Mouse (Mus musculus) MEL (cell line): ENCODE data around the gene Itpr2. TPM values are rescaled to one million over a fixed set of nuclear protein-coding genes. Genes with fewer than 3 reads are reported as not detected.

Experiments
- DNase-seq: peaks from one replicate; pipeline ENCODE4 v3.0.0; 2011; ENCODE audit warnings: low read depth, low spot score
- H3K27ac ChIP-seq: 2 replicates; pipeline ENCODE4 v1.5.1; 2012; ENCODE audit warnings: low read depth, mild to moderate bottlenecking, control low read depth, low read length, moderate library complexity; ENCODE audit not compliant: control insufficient read depth
- H3K27me3 ChIP-seq, 2 experiments: fragments of 150-350 bp in 1 of 2; sonication (generic) in 1 of 2; 2 replicates each; pipeline ENCODE4 v1.6.1; 2012; ENCODE audit warnings: low read length in 2 of 2, mild to moderate bottlenecking in 2 of 2, improper control_type of control experiment in 1 of 2, moderate library complexity in 1 of 2; ENCODE audit not compliant: insufficient read depth in 2 of 2, control insufficient read depth in 1 of 2
- H3K36me3 ChIP-seq, 2 experiments: 2 replicates each; pipeline ENCODE4 v1.6.1; 2012 to 2014; ENCODE audit warnings: low read length in 2 of 2, improper control_type of control experiment in 1 of 2, inconsistent platforms in 1 of 2, mild to moderate bottlenecking in 1 of 2; ENCODE audit not compliant: insufficient read depth in 2 of 2, control insufficient read depth in 1 of 2
- H3K4me1 ChIP-seq, 2 experiments: fragments of 150-350 bp in 1 of 2; sonication (generic) in 1 of 2; 2 replicates each; pipeline ENCODE4 v1.6.1; 2012; ENCODE audit warnings: low read length in 2 of 2, improper control_type of control experiment in 1 of 2, mild to moderate bottlenecking in 1 of 2; ENCODE audit not compliant: insufficient read depth in 2 of 2, control insufficient read depth in 1 of 2
- H3K4me3 ChIP-seq, 2 experiments: fragments of 150-350 bp in 1 of 2; sonication (generic) in 1 of 2; 2 replicates each; pipeline ENCODE4 v1.5.1; 2012; ENCODE audit warnings: low read depth in 2 of 2, low read length in 2 of 2, mild to moderate bottlenecking in 2 of 2, moderate library complexity in 2 of 2, control low read depth in 1 of 2, improper control_type of control experiment in 1 of 2; ENCODE audit not compliant: control insufficient read depth in 1 of 2, insufficient read depth in 1 of 2
- H3K79me2 ChIP-seq: 2 replicates; pipeline ENCODE4 v1.6.1; 2012; ENCODE audit warnings: mild to moderate bottlenecking, low read length, moderate library complexity; ENCODE audit not compliant: control insufficient read depth, poor library complexity, insufficient read depth
- H3K9ac ChIP-seq: 2 replicates; pipeline ENCODE4 v1.6.1; 2012; ENCODE audit warnings: low read depth, mild to moderate bottlenecking, control low read depth, low read length, moderate library complexity; ENCODE audit not compliant: control insufficient read depth, poor library complexity, severe bottlenecking
- H3K9me3 ChIP-seq: fragments of 150-350 bp; sonication (generic); replicated peaks from 2 replicates; pipeline ENCODE4 v1.6.1; 2012; ENCODE audit warnings: mild to moderate bottlenecking, low read length, improper control_type of control experiment, moderate library complexity; ENCODE audit not compliant: insufficient read depth
- BHLHE40 ChIP-seq: IDR thresholded peaks from 2 replicates; pipeline ENCODE4 v1.6.1; 2012; ENCODE audit warnings: low read depth, mild to moderate bottlenecking, inconsistent platforms, low read length, improper control_type of control experiment, borderline replicate concordance
- CTCF ChIP-seq, 3 experiments: IDR thresholded peaks in 2 of 3; conservative IDR thresholded peaks in 1 of 3; 2 replicates each; pipeline ENCODE4 v1.5.1; 2011 to 2012; ENCODE audit warnings: low read length in 3 of 3, low read depth in 2 of 3, mild to moderate bottlenecking in 2 of 3, improper control_type of control experiment in 1 of 3, inconsistent platforms in 1 of 3, mixed read lengths in 1 of 3, moderate library complexity in 1 of 3; ENCODE audit not compliant: control insufficient read depth in 1 of 3, insufficient read depth in 1 of 3, poor library complexity in 1 of 3, severe bottlenecking in 1 of 3
- E2F4 ChIP-seq: IDR thresholded peaks from 2 replicates; pipeline ENCODE4 v1.6.1; 2011; ENCODE audit warnings: low read depth, low read length, improper control_type of control experiment, borderline replicate concordance
- ELF1 ChIP-seq: IDR thresholded peaks from 2 replicates; pipeline ENCODE4 v1.6.1; 2014; ENCODE audit warnings: low read depth, mild to moderate bottlenecking, inconsistent platforms, low read length, improper control_type of control experiment, moderate library complexity
- EP300 ChIP-seq, 2 experiments: IDR thresholded peaks; 2 replicates each; pipeline ENCODE4 v1.6.1; 2011; ENCODE audit warnings: improper control_type of control experiment in 2 of 2, low read length in 2 of 2, low read depth in 1 of 2, mild to moderate bottlenecking in 1 of 2
- MAX ChIP-seq: IDR thresholded peaks from 2 replicates; pipeline ENCODE4 v1.6.1; 2011; ENCODE audit warnings: low read length, improper control_type of control experiment
- MEF2A ChIP-seq: IDR thresholded peaks from 2 replicates; pipeline ENCODE4 v1.6.1; 2014; ENCODE audit warnings: low read depth, mild to moderate bottlenecking, inconsistent platforms, low read length, improper control_type of control experiment; ENCODE audit not compliant: poor library complexity, insufficient replicate concordance, severe bottlenecking; ENCODE audit errors: extremely low read depth
- MXI1 ChIP-seq: IDR thresholded peaks from 2 replicates; pipeline ENCODE4 v1.6.1; 2011; ENCODE audit warnings: mild to moderate bottlenecking, low read depth, low read length, improper control_type of control experiment
- MYC ChIP-seq: IDR thresholded peaks from 2 replicates; pipeline ENCODE4 v1.6.1; 2011; ENCODE audit warnings: low read depth, mild to moderate bottlenecking, low read length, improper control_type of control experiment, moderate library complexity
- NELFE ChIP-seq: IDR thresholded peaks from 2 replicates; pipeline ENCODE4 v1.6.1; 2011; ENCODE audit warnings: low read depth, low read length, improper control_type of control experiment
- NRF1 ChIP-seq: IDR thresholded peaks from 2 replicates; pipeline ENCODE4 v1.6.1; 2014; ENCODE audit warnings: low read depth, mild to moderate bottlenecking, inconsistent platforms, low read length, improper control_type of control experiment, moderate library complexity; ENCODE audit not compliant: poor library complexity, insufficient read depth, severe bottlenecking
- POLR2A ChIP-seq, 2 experiments: IDR thresholded peaks; 2 replicates each; pipeline ENCODE4 v1.6.1; 2011 to 2012; ENCODE audit warnings: low read length in 2 of 2, mild to moderate bottlenecking in 2 of 2, control low read depth in 1 of 2, improper control_type of control experiment in 1 of 2, low read depth in 1 of 2, moderate library complexity in 1 of 2; ENCODE audit not compliant: control insufficient read depth in 1 of 2, insufficient read depth in 1 of 2, poor library complexity in 1 of 2
- POLR2AphosphoS5 ChIP-seq: IDR thresholded peaks from 2 replicates; pipeline ENCODE4 v1.6.1; 2012; ENCODE audit warnings: low read depth, borderline replicate concordance, mild to moderate bottlenecking, inconsistent platforms, low read length, moderate library complexity, mixed read lengths
- RAD21 ChIP-seq: IDR thresholded peaks from 2 replicates; pipeline ENCODE4 v1.6.1; 2011; ENCODE audit warnings: mild to moderate bottlenecking, low read depth, low read length, improper control_type of control experiment
- RCOR1 ChIP-seq: IDR thresholded peaks from 2 replicates; pipeline ENCODE4 v1.6.1; 2012; ENCODE audit warnings: low read depth, mild to moderate bottlenecking, inconsistent platforms, low read length, improper control_type of control experiment
- TAL1 ChIP-seq: IDR thresholded peaks from 2 replicates; pipeline ENCODE4 v1.6.1; 2012; ENCODE audit warnings: mild to moderate bottlenecking, inconsistent platforms, low read length, moderate library complexity, mixed read lengths
- TCF12 ChIP-seq: IDR thresholded peaks from 2 replicates; pipeline ENCODE4 v1.6.1; 2014; ENCODE audit warnings: low read depth, mild to moderate bottlenecking, inconsistent platforms, low read length, improper control_type of control experiment, moderate library complexity
- UBTF ChIP-seq: IDR thresholded peaks from 2 replicates; pipeline ENCODE4 v1.6.1; 2012; ENCODE audit warnings: low read depth, mild to moderate bottlenecking, inconsistent platforms, low read length, improper control_type of control experiment, moderate library complexity, borderline replicate concordance; ENCODE audit not compliant: insufficient read depth
- USF1 ChIP-seq: IDR thresholded peaks from 2 replicates; pipeline ENCODE4 v1.6.1; 2014; ENCODE audit warnings: low read depth, mild to moderate bottlenecking, inconsistent platforms, low read length, improper control_type of control experiment, moderate library complexity
- ZC3H11A ChIP-seq: IDR thresholded peaks from 2 replicates; pipeline ENCODE4 v1.6.1; 2012; ENCODE audit warnings: low read depth, mild to moderate bottlenecking, inconsistent platforms, low read length, improper control_type of control experiment
- ZMIZ1 ChIP-seq: IDR thresholded peaks from 2 replicates; pipeline ENCODE4 v1.6.1; 2012; ENCODE audit warnings: low read depth, mild to moderate bottlenecking, inconsistent platforms, low read length, improper control_type of control experiment, moderate library complexity
- polyA plus RNA-seq, 2 experiments: library from polyadenylated mRNA; stranded (reverse) in 1 of 2; unstranded in 1 of 2; fragments of >175 nt in 1 of 2; fragments of >200 nt in 1 of 2; gene quantifications; 2 replicates each; pipeline versions ENCODE4 v1.2.1 to v1.2.4; 2012; ENCODE audit warnings: low replicate concordance in 2 of 2, low read depth in 1 of 2; ENCODE audit not compliant: insufficient read length in 2 of 2, insufficient read depth in 1 of 2, missing spikeins in 1 of 2
- total RNA-seq: library from RNA; depleted of rRNA; stranded (reverse); fragments of 300-350 nt; gene quantifications from 2 replicates; pipeline ENCODE4 v1.2.3, GENCODE M21; 2012

Gene Itpr2
- total and polyA plus RNA-seq, 3 experiments, result 1.5 to 3.0 TPM; not detected in 1

- Histone ChIP-seq H3K9me3 (no peaks in the 10 kb centered on the region), H3K27ac (no peak overlapping the region), H3K27me3 (no peaks in the 10 kb centered on the region), H3K79me2 (no peaks in the 10 kb centered on the region), H3K4me3 (no peak overlapping the region), H3K9ac (no peak overlapping the region), H3K36me3 (no peaks in the 10 kb centered on the region), H3K4me1 (no peaks in the 10 kb centered on the region)
- no peak for TF ChIP-seq TAL1
- no peak for TF ChIP-seq BHLHE40
- no peak for TF ChIP-seq MAX
- TF ChIP-seq POLR2A (IDR thresholded peaks at IDR 0.05; ENCODE audit: control insufficient read depth in 1 of 2, insufficient read depth in 1 of 2, low read depth in 1 of 2, low read length in 2 of 2, poor library complexity in 1 of 2), result no peak
- TF ChIP-seq TCF12, result no peak
- TF ChIP-seq ELF1, result no peak
- TF ChIP-seq NRF1, result no peak
- DNase-seq, result no peak
Measured at GRCm38 (mm10) chr6:146152843-146153242, 349.2 kb downstream of the Itpr2 start.

DNA sequence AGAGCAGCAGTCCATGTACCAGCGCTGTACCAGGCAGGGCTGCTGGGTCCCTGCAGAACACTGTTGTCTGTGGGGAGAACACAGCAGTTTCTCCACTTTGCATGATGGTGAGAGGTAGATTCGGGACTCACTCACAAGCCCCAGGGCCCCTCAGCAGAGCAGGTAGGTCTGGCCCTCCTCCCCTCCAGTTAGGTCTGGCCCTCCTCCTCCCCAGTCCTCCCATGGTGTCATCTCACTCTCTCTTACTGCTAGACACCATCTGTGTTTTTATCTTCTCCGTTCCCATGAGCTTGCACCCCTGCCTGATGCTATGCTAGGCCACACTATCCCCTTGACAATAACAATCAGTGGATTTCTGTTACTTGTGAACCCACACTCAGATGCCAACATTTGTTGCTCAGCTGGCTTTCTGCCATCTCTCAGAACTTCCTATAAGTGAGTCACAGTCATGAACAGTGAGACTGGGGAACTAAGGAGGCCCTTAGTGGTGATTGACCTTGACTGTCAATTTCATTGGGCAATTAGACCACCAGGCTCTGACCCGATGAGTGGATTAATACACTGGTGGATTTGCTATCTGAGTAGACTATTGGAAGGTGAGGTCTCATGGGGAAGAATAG, 360.9 kb downstream of the Itpr2 start:
- Histone ChIP-seq H3K4me1 (no peaks in the 10 kb centered on the region), H3K4me3 (no peak overlapping the region), H3K9ac (no peak overlapping the region), H3K27ac (no peak overlapping the region), H3K79me2 (no peaks in the 10 kb centered on the region)
- TF ChIP-seq MEF2A (no peak), MXI1 (no peak), EP300 (IDR thresholded peaks at IDR 0.05; ENCODE audit: low read depth in 1 of 2, low read length in 2 of 2) (no peak), MYC (no peak)
- TF ChIP-seq, all 39 proteins: peak for 0
- Histone ChIP-seq H3K36me3 (no peaks in the 10 kb centered on the region), H3K9me3 (no peaks in the 10 kb centered on the region), H3K27me3 (no peaks in the 10 kb centered on the region)
- DNase-seq, result no peak

DNA sequence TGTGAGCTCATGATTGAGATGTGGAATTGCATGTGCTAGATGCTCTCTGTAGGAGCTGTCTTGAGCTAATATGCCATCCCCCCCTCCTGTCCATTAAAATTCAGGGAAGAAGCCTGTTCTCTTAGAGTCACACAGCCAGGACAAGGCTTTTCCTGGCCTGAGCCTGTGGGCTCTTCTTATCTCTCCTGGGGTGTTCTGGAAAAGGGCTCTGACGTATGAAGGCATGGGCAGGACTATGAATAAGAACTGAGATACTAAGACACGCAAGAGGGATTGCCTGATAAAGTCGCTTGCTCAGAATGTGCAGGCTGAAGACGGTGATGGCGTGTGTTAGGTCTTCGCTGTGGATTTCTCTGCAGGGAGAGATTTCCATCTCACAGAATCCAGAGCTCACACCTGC, 361.9 kb downstream of the Itpr2 start:
- no peak for TF ChIP-seq BHLHE40
- no peak for TF ChIP-seq NELFE
- TF ChIP-seq UBTF, result no peak
- TF ChIP-seq POLR2AphosphoS5, result no peak
- no peak for TF ChIP-seq USF1
- TF ChIP-seq MYC, result no peak
- TF ChIP-seq ZC3H11A, result no peak
- no peak for TF ChIP-seq NRF1
- TF ChIP-seq MEF2A, result no peak
- no peak for TF ChIP-seq CTCF (IDR thresholded peaks at IDR 0.05 in 2 of 3, conservative IDR thresholded peaks at IDR 0.05 in 1 of 3; ENCODE audit: control insufficient read depth in 1 of 3, insufficient read depth in 1 of 3, low read depth in 2 of 3, low read length in 3 of 3, poor library complexity in 1 of 3, severe bottlenecking in 1 of 3)
- TF ChIP-seq ZMIZ1, result no peak
- no peak for TF ChIP-seq POLR2A (IDR thresholded peaks at IDR 0.05; ENCODE audit: control insufficient read depth in 1 of 2, insufficient read depth in 1 of 2, low read depth in 1 of 2, low read length in 2 of 2, poor library complexity in 1 of 2)
- TF ChIP-seq EP300 (IDR thresholded peaks at IDR 0.05; ENCODE audit: low read depth in 1 of 2, low read length in 2 of 2), result no peak
- no peak for TF ChIP-seq RCOR1
- TF ChIP-seq RAD21, result no peak
- no peak for TF ChIP-seq MXI1
- no peak for TF ChIP-seq E2F4
- no peaks in the 10 kb centered on the region for H3K79me2 ChIP-seq
- H3K4me3 ChIP-seq, result no peak overlapping the region
- no peak for DNase-seq
- no peaks in the 10 kb centered on the region for H3K36me3 ChIP-seq
- H3K9me3 ChIP-seq, result no peaks in the 10 kb centered on the region
- H3K4me1 ChIP-seq, result no peaks in the 10 kb centered on the region
- no peaks in the 10 kb centered on the region for H3K27me3 ChIP-seq
- H3K9ac ChIP-seq, result no peak overlapping the region
- H3K27ac ChIP-seq, result no peak overlapping the region
